Mouse (Mus musculus): ENCODE measurements around the gene Alkbh5. TPM values are rescaled to one million over a fixed set of nuclear protein-coding genes. Genes with fewer than 3 reads are reported as not detected.
"Not testable (repeated sequence)": the region's sequence is repeated elsewhere in the genome, so short reads cannot be mapped to it uniquely, and the experiment has no call there.

Gene Alkbh5
- polyA plus RNA-seq, 1 experiment, result 20.1 TPM

DNA sequence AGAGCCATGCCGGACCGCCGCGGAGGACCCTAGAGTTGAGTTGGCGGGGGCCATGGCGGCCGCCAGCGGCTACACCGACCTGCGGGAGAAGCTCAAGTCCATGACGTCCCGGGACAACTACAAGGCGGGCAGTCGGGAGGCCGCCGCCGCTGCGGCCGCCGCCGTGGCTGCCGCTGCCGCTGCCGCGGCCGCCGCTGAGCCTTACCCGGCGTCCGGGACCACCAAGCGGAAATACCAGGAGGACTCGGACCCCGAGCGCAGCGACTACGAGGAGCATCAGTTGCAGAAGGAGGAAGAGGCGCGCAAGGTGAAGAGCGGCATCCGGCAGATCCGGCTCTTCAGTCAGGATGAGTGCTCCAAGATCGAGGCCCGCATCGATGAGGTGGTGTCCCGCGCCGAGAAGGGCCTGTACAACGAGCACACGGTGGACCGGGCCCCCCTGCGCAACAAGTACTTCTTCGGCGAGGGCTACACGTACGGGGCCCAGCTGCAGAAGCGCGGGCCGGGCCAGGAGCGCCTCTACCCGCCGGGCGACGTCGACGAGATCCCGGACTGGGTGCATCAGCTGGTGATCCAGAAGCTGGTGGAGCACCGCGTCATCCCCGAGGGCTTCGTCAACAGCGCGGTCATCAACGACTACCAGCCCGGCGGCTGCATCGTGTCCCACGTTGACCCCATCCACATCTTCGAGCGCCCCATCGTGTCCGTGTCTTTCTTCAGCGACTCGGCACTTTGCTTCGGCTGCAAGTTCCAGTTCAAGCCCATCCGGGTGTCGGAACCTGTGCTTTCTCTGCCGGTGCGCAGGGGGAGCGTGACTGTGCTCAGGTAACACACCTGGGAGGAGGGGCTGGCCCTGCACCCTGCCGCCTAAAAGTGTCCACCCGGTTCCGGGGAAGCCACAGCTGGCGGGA lies 2.4 kb downstream of the Alkbh5 start:
- H3K36me3 ChIP-seq (ENCODE audit: control insufficient read depth, insufficient read depth), result peaks cover 39% of the 10 kb centered on the region
- peaks cover 58% of the 10 kb centered on the region for H3K79me2 ChIP-seq (ENCODE audit: control insufficient read depth, insufficient read depth)
- no peaks in the 10 kb centered on the region for H3K27me3 ChIP-seq (ENCODE audit: control insufficient read depth, insufficient read depth, insufficient read length)
- peaks cover 54% of the 10 kb centered on the region for H3K79me3 ChIP-seq (ENCODE audit: low read depth)
- TF ChIP-seq USF1 (IDR thresholded peaks at IDR 0.05; ENCODE audit: low read depth), result no peak
- TF ChIP-seq MAX (IDR thresholded peaks at IDR 0.05), result no peak
- no peak for TF ChIP-seq MYOD1 (IDR thresholded peaks at IDR 0.05; ENCODE audit: control insufficient read depth, insufficient read length, low read depth)
- no peak for TF ChIP-seq MYOG (IDR thresholded peaks at IDR 0.05; ENCODE audit: control insufficient read depth, extremely low read depth, insufficient read length)
- H3K4me3 ChIP-seq (ENCODE audit: insufficient read depth, poor library complexity, severe bottlenecking), result peak overlapping the region; percentile 94
- H3ac ChIP-seq (ENCODE audit: control insufficient read depth, insufficient read length, low read depth), result peak overlapping the region; percentile 84

DNA sequence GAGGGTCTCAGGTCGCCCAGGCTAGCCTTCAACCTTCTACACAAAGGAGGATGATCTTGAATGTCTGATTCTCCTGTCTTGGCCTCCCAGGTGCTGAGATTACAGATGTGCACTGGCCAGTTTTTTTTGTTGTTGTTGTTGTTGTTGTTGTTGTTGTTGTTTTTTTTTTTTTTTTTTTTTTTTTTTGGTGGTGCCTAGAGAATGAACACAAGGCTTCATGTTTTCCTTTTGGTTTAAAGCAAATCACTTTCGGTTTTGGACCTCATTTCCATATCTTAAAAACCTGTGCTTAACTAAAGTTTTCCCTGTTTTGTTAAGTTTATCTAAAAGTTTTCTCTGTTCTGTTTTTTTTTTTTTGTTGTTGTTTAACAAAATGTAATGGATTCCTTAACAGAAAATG lies 3.4 kb downstream of the Alkbh5 start:
- H3K79me3 ChIP-seq (ENCODE audit: low read depth), result peaks cover 63% of the 10 kb centered on the region
- H3K79me2 ChIP-seq (ENCODE audit: control insufficient read depth, insufficient read depth), result peaks cover 67% of the 10 kb centered on the region
- H3K36me3 ChIP-seq (ENCODE audit: control insufficient read depth, insufficient read depth), result peaks cover 48% of the 10 kb centered on the region
- peak overlapping the region; percentile 84 for H3ac ChIP-seq (ENCODE audit: control insufficient read depth, insufficient read length, low read depth)
- H3K4me3 ChIP-seq (ENCODE audit: insufficient read depth, poor library complexity, severe bottlenecking), result peak overlapping the region; percentile 94
- H3K27me3 ChIP-seq (ENCODE audit: control insufficient read depth, insufficient read depth, insufficient read length), result no peaks in the 10 kb centered on the region
- TF ChIP-seq MYOG (IDR thresholded peaks at IDR 0.05; ENCODE audit: control insufficient read depth, extremely low read depth, insufficient read length), result no peak
- no peak for TF ChIP-seq CTCF (IDR thresholded peaks at IDR 0.05; ENCODE audit: control insufficient read depth, insufficient read depth, insufficient read length)
- no peak for TF ChIP-seq FOSL1 (IDR thresholded peaks at IDR 0.05; ENCODE audit: insufficient read depth, low read length, poor library complexity, severe bottlenecking)
- TF ChIP-seq MYOD1 (IDR thresholded peaks at IDR 0.05; ENCODE audit: control insufficient read depth, insufficient read length, low read depth), result no peak
- no peak for TF ChIP-seq MAX (IDR thresholded peaks at IDR 0.05)
- TF ChIP-seq CEBPB (IDR thresholded peaks at IDR 0.05; ENCODE audit: low read depth), result no peak
- no peak for TF ChIP-seq USF1 (IDR thresholded peaks at IDR 0.05; ENCODE audit: low read depth)

DNA sequence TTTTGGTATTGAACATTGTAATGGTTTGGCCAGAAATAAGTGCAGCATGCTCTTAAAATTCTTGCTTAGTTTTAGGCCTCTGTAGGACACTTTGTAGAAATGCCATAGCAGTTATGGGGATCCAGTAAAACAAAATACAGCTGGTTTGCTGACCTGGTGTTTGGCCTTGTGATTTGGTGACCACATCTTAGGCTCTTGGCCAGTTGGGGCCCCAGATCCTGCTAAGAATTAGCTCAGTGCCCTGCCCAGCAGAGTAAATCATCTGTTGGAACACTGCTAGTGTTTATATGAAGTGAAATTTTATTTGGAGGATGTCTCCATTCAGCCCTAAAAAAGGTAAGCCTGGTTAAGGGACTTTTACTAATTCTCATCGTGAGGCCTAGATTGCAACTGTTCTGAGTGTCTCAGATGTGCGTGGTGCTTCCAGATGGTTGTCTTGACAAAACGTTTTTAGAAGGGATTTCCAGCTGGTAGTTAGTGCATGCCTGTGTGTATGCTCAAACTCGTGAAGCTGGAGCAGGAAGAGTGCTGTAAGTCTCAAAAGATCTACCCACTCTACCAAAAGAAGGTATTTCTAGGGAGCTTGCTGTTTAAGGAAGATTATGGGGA lies 3.9 kb downstream of the Alkbh5 start:
- H3K27me3 ChIP-seq (ENCODE audit: control insufficient read depth, insufficient read depth, insufficient read length), result no peaks in the 10 kb centered on the region
- H3ac ChIP-seq (ENCODE audit: control insufficient read depth, insufficient read length, low read depth), result peak overlapping the region; percentile 54
- peak overlapping the region; percentile 94 for H3K4me3 ChIP-seq (ENCODE audit: insufficient read depth, poor library complexity, severe bottlenecking)
- H3K79me2 ChIP-seq (ENCODE audit: control insufficient read depth, insufficient read depth), result peaks cover 73% of the 10 kb centered on the region
- peaks cover 68% of the 10 kb centered on the region for H3K79me3 ChIP-seq (ENCODE audit: low read depth)
- no peak for TF ChIP-seq FOSL1 (IDR thresholded peaks at IDR 0.05; ENCODE audit: insufficient read depth, low read length, poor library complexity, severe bottlenecking)
- peaks cover 53% of the 10 kb centered on the region for H3K36me3 ChIP-seq (ENCODE audit: control insufficient read depth, insufficient read depth)

DNA sequence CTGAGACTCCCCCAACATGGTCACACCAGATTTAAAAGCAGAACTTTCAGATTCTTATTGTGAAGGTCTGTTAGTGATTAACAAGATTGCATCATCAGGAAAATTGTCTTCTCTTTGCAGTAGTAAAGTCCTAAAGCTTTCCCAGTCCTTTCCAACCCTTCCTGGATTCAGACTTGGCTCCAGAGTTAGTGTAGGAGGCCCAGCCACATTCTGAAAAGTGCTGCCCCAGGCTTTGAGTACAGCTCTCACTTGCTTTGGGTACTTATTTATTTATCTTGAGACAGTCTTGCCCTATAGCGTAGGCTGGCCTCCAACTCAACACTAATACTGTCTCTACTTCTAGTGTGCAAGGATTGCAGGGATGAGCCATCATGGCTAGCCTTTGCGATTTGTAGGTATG lies 4.6 kb downstream of the Alkbh5 start:
- H3K79me3 ChIP-seq (ENCODE audit: low read depth), result peaks cover 75% of the 10 kb centered on the region
- peak; percentile 39 for TF ChIP-seq CEBPB (IDR thresholded peaks at IDR 0.05; ENCODE audit: low read depth)
- TF ChIP-seq FOSL1 (IDR thresholded peaks at IDR 0.05; ENCODE audit: insufficient read depth, low read length, poor library complexity, severe bottlenecking), result no peak
- H3K36me3 ChIP-seq (ENCODE audit: control insufficient read depth, insufficient read depth), result peaks cover 60% of the 10 kb centered on the region
- H3K27me3 ChIP-seq (ENCODE audit: control insufficient read depth, insufficient read depth, insufficient read length), result no peaks in the 10 kb centered on the region
- H3K79me2 ChIP-seq (ENCODE audit: control insufficient read depth, insufficient read depth), result peaks cover 80% of the 10 kb centered on the region
- H3K4me3 ChIP-seq (ENCODE audit: insufficient read depth, poor library complexity, severe bottlenecking), result no peak overlapping the region
- H3ac ChIP-seq (ENCODE audit: control insufficient read depth, insufficient read length, low read depth), result no peak overlapping the region

DNA sequence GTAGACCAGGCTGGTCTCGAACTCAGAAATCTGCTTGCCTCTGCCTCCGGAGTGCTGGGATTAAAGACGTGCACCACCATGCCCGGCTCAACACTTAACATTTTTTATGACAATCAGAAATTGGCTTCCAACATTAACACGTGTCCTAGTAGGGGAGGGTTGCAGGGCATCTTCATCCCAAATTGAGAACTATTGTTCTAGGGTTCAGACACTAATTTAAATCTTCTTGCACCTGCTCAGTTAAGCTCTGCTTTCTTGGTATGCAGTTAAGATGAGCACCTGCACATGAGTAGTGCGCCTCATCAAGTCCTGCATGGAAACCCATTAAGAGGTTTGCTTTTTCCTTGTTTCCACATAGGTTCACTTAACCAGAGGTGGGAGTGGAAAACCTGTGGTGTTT lies 5.7 kb downstream of the Alkbh5 start:
- no peak for TF ChIP-seq CEBPB (IDR thresholded peaks at IDR 0.05; ENCODE audit: low read depth)
- no peak for TF ChIP-seq FOSL1 (IDR thresholded peaks at IDR 0.05; ENCODE audit: insufficient read depth, low read length, poor library complexity, severe bottlenecking)
- TF ChIP-seq CTCF (IDR thresholded peaks at IDR 0.05; ENCODE audit: control insufficient read depth, insufficient read depth, insufficient read length), result no peak
- TF ChIP-seq MAX (IDR thresholded peaks at IDR 0.05), result no peak
- no peak for TF ChIP-seq MYOD1 (IDR thresholded peaks at IDR 0.05; ENCODE audit: control insufficient read depth, insufficient read length, low read depth)
- TF ChIP-seq USF1 (IDR thresholded peaks at IDR 0.05; ENCODE audit: low read depth), result no peak
- no peak for TF ChIP-seq MYOG (IDR thresholded peaks at IDR 0.05; ENCODE audit: control insufficient read depth, extremely low read depth, insufficient read length)
- Histone ChIP-seq H3K4me3 (ENCODE audit: insufficient read depth, poor library complexity, severe bottlenecking) (no peak overlapping the region), H3K36me3 (ENCODE audit: control insufficient read depth, insufficient read depth) (peaks cover 69% of the 10 kb centered on the region), H3K79me2 (ENCODE audit: control insufficient read depth, insufficient read depth) (peaks cover 90% of the 10 kb centered on the region), H3K79me3 (ENCODE audit: low read depth) (peaks cover 84% of the 10 kb centered on the region), H3ac (ENCODE audit: control insufficient read depth, insufficient read length, low read depth) (no peak overlapping the region), H3K27me3 (ENCODE audit: control insufficient read depth, insufficient read depth, insufficient read length) (no peaks in the 10 kb centered on the region)

DNA sequence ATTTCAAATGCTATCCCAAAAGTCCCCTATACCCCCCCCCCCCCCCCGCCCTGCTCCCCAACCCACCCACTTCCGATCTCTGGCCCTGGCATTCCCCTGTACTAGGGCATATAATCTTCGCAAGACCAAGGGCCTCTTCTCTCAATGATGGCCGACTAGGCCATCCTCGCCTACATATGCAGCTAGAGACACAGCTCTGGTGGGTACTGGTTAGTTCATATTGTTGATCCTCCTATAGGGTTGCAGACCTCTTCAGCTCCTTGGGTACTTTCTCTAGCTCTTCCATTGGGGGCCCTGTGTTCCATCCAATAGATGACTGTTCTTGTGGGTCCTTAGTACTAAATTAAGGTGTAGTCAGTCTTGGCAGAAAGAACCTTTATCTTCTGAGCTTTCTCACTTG lies 7.0 kb downstream of the Alkbh5 start:
- Histone ChIP-seq H3K79me3 (ENCODE audit: low read depth) (peaks cover 94% of the 10 kb centered on the region), H3K79me2 (ENCODE audit: control insufficient read depth, insufficient read depth) (peaks cover 100% of the 10 kb centered on the region), H3K36me3 (ENCODE audit: control insufficient read depth, insufficient read depth) (peaks cover 83% of the 10 kb centered on the region)
- not testable (repeated sequence) for H3K4me3 ChIP-seq (ENCODE audit: insufficient read depth, poor library complexity, severe bottlenecking); H3K27me3 ChIP-seq (ENCODE audit: control insufficient read depth, insufficient read depth, insufficient read length); H3ac ChIP-seq (ENCODE audit: control insufficient read depth, insufficient read length, low read depth)
